Mouse (Mus musculus) liver, postnatal 0 days (tissue): ENCODE results near the gene Pdcd6ip.

ENCODE experiments used
- CTCF ChIP-seq: sonication (generic); IDR thresholded peaks from 2 replicates; pipeline ENCODE4 v1.5.1; 2016; ENCODE audit warnings: antibody characterized with exemption, low read depth
- EP300 ChIP-seq: IDR thresholded peaks from 2 replicates; pipeline ENCODE4 v1.6.1; 2016; ENCODE audit warnings: antibody characterized with exemption, low read depth, mild to moderate bottlenecking

DNA sequence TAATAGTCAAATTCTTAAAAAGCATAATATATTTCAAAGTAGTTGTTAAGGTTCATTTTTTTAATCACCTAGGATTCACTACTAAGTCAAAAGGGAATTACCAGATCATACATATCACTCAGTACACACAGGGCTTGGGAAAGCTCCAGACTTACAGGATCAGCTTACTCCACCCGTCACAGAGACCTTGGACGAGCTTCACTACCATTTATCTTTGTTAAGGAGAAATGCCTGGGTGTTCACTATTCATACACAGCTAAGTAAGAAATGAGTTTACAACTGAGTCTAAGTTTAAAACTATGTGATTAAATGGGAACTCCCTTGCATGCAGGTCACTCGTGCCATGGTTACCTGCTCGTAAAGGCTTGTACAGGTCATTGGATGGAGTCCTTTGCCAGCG, 35.7 kb downstream of the Pdcd6ip start:
- TF ChIP-seq CTCF (no peak), EP300 (no peak)
